Mouse (Mus musculus): ENCODE measurements around the gene Barx1. TPM values are rescaled to one million over a fixed set of nuclear protein-coding genes. Genes with fewer than 3 reads are reported as not detected.
A peak's percentile ranks its signal among the peaks of the same experiment; 100 is the strongest.

Gene Barx1
- 0.44 and 1.5 TPM in 2 replicates for polyA plus RNA-seq (2015; fragmentation: Nextera tagmentation; extraction: Ambion mirVana)

- no peak for ATAC-seq (ENCODE audit: extremely low read depth, insufficient number of reproducible peaks, low FRiP score, low TSS enrichment)
- peaks cover 41% of the 10 kb centered on the region for H3K4me1 ChIP-seq
- H3K9me3 ChIP-seq = no peaks in the 10 kb centered on the region
- peaks cover 100% of the 10 kb centered on the region for H3K27me3 ChIP-seq (replicated peaks)
- H3K36me3 ChIP-seq = no peaks in the 10 kb centered on the region
- peak within 1 kb of the TSS; percentile 83 for H3K4me2 ChIP-seq
- peak within 1 kb of the TSS; percentile 73 for H3K9ac ChIP-seq
- WGBS = under 1% methylated on average over 41 of the region's 73 CpGs
- peak within 1 kb of the TSS; percentile 56 for H3K4me3 ChIP-seq
- H3K27ac ChIP-seq (replicated peaks) = no peak within 1 kb of the TSS
These were observed at the start of gene Barx1 for GRCm38 (mm10) chr13:48662431-48663143. Gene Barx1, plus strand, starts transcription at chr13:48662998.

GRCm38 (mm10) chr13:48614525-48614924 lies 48.3 kb upstream of the Barx1 start:
- 85% methylated on average over 2 of the region's 2 CpGs for WGBS
- Histone ChIP-seq H3K36me3 (peaks cover 4% of the 10 kb centered on the region), H3K4me2 (no peak overlapping the region), H3K27me3 (replicated peaks) (no peaks in the 10 kb centered on the region), H3K9me3 (peaks cover 19% of the 10 kb centered on the region), H3K27ac (replicated peaks) (no peak overlapping the region), H3K9ac (no peak overlapping the region), H3K4me3 (no peak overlapping the region), H3K4me1 (no peaks in the 10 kb centered on the region)
- no peak for ATAC-seq (ENCODE audit: extremely low read depth, insufficient number of reproducible peaks, low FRiP score, low TSS enrichment)

- H3K9ac ChIP-seq = no peak overlapping the region
- H3K27ac ChIP-seq (replicated peaks) = no peak overlapping the region
- H3K9me3 ChIP-seq = peaks cover 19% of the 10 kb centered on the region
- H3K4me2 ChIP-seq = no peak overlapping the region
- ATAC-seq (ENCODE audit: extremely low read depth, insufficient number of reproducible peaks, low FRiP score, low TSS enrichment) = no peak
- no peaks in the 10 kb centered on the region for H3K27me3 ChIP-seq (replicated peaks)
- no peaks in the 10 kb centered on the region for H3K4me1 ChIP-seq
- H3K36me3 ChIP-seq = peaks cover 4% of the 10 kb centered on the region
- H3K4me3 ChIP-seq = no peak overlapping the region
These were observed 45.0 kb upstream of the Barx1 start for GRCm38 (mm10) chr13:48617774-48618173.

- 86% methylated on average over 4 of the region's 4 CpGs for WGBS
- Histone ChIP-seq H3K27ac (replicated peaks) (no peak overlapping the region), H3K27me3 (replicated peaks) (no peaks in the 10 kb centered on the region), H3K4me1 (no peaks in the 10 kb centered on the region), H3K9me3 (peaks cover 19% of the 10 kb centered on the region), H3K36me3 (peaks cover 4% of the 10 kb centered on the region), H3K4me2 (no peak overlapping the region), H3K9ac (no peak overlapping the region), H3K4me3 (no peak overlapping the region)
- ATAC-seq (ENCODE audit: extremely low read depth, insufficient number of reproducible peaks, low FRiP score, low TSS enrichment) = no peak
These were observed 43.9 kb upstream of the Barx1 start for GRCm38 (mm10) chr13:48618890-48619289.

GRCm38 (mm10) chr13:48624968-48625398 lies 37.8 kb upstream of the Barx1 start:
- Histone ChIP-seq H3K27me3 (replicated peaks) (peaks cover 9% of the 10 kb centered on the region; the same call in 1 of the 2 replicates), H3K27ac (replicated peaks) (peak overlapping the region; percentile 87), H3K4me3 (peak overlapping the region; percentile 82), H3K4me1 (peaks cover 4% of the 10 kb centered on the region), H3K4me2 (peak overlapping the region; percentile 85), H3K9ac (peak overlapping the region; percentile 92), H3K36me3 (no peaks in the 10 kb centered on the region), H3K9me3 (no peaks in the 10 kb centered on the region)
- 2% methylated on average over 26 of the region's 26 CpGs for WGBS
- ATAC-seq (ENCODE audit: extremely low read depth, insufficient number of reproducible peaks, low FRiP score, low TSS enrichment) = peak; percentile 62

DNA sequence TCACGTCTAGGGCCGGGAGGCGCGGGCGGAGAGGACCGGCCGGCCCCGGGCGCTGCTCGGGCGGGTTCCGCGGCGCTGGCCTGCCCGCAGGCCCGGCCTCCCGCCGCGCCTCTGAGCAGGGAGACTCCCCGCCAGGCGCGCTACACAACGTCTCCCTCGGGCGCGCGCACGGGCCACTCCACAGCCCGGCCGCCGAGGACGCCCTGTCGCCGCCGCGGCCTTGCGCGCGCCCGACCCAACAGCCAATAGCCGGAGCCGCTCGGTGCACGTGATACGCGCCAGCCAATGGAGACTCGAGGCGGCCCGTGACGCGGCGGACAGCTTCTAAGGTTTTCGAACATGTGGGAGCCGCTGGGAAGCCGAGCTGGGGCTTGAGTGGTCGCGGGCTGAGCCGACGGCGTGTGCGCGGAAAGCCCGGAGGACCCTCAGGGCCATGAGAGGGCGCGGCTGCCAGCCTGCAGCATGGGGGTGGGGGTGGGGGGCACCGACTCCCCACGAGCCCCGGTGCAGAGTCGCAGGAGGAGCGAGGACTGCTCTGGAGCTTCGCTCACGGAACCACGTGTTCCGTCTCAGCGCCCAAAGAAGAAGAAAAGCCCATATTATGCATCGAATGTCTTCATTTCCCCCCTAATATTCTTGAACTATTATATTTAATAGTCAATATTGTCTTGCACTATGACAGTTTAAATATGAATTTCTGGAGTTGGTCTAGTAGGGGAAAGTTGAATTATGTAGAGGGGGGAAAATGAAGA lies 37.2 kb upstream of the Barx1 start, which contains the start of gene Ptpdc1:
Ptpdc1 (minus strand) TSS at position 232 of the 752 bp plus-strand sequence.
- H3K27me3 ChIP-seq (replicated peaks) = peaks cover 9% of the 10 kb centered on the region; the same call in 1 of the 2 replicates
- peak within 1 kb of the TSS; percentile 92 for H3K9ac ChIP-seq
- H3K4me2 ChIP-seq = peak within 1 kb of the TSS; percentile 85
- H3K36me3 ChIP-seq = no peaks in the 10 kb centered on the region
- H3K27ac ChIP-seq (replicated peaks) = peak within 1 kb of the TSS; percentile 87
- H3K9me3 ChIP-seq = no peaks in the 10 kb centered on the region
- H3K4me1 ChIP-seq = peaks cover 4% of the 10 kb centered on the region
- peak; percentile 97 for ATAC-seq (ENCODE audit: extremely low read depth, insufficient number of reproducible peaks, low FRiP score, low TSS enrichment)
- 2% methylated on average over 76 of the region's 76 CpGs for WGBS
- H3K4me3 ChIP-seq = peak within 1 kb of the TSS; percentile 82

GRCm38 (mm10) chr13:48631691-48632090 lies 31.1 kb upstream of the Barx1 start:
- Histone ChIP-seq H3K9ac (no peak overlapping the region), H3K4me3 (no peak overlapping the region), H3K27me3 (replicated peaks) (peaks cover 7% of the 10 kb centered on the region; the same call in 1 of the 2 replicates), H3K4me2 (no peak overlapping the region), H3K9me3 (no peaks in the 10 kb centered on the region), H3K27ac (replicated peaks) (no peak overlapping the region), H3K36me3 (no peaks in the 10 kb centered on the region), H3K4me1 (no peaks in the 10 kb centered on the region)
- 69% methylated on average over 5 of the region's 5 CpGs for WGBS
- ATAC-seq (ENCODE audit: extremely low read depth, insufficient number of reproducible peaks, low FRiP score, low TSS enrichment) = no peak

GRCm38 (mm10) chr13:48637706-48638105 lies 25.1 kb upstream of the Barx1 start:
- 38% methylated on average over 2 of the region's 2 CpGs for WGBS
- Histone ChIP-seq H3K36me3 (no peaks in the 10 kb centered on the region), H3K4me2 (no peak overlapping the region), H3K27ac (replicated peaks) (no peak overlapping the region), H3K4me3 (no peak overlapping the region), H3K9ac (no peak overlapping the region), H3K4me1 (no peaks in the 10 kb centered on the region), H3K27me3 (replicated peaks) (peaks cover 3% of the 10 kb centered on the region; the same call in 1 of the 2 replicates), H3K9me3 (no peaks in the 10 kb centered on the region)
- ATAC-seq (ENCODE audit: extremely low read depth, insufficient number of reproducible peaks, low FRiP score, low TSS enrichment) = no peak

DNA sequence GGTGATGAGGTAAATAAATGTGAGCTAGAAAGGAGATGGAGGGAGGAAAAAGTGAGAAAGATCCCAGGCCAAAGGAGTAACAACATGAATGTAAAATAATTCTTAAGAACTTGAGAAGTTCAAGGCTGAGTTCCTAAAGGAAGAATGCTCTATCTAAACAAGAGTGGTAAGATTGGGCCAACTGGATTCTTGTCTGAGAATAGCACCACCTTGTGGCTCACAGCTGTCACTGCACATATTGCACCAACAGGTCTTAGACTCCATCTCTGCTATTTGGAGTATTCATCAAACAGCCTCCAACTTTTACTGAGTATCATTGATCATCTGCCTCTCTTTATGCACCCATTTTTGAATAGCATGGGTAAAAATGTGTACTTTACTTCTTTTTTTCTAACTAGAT lies 23.2 kb upstream of the Barx1 start:
- Histone ChIP-seq H3K27ac (replicated peaks) (no peak overlapping the region), H3K4me1 (no peaks in the 10 kb centered on the region), H3K4me3 (no peak overlapping the region), H3K27me3 (replicated peaks) (peaks cover 6% of the 10 kb centered on the region; the same call in 1 of the 2 replicates), H3K9me3 (no peaks in the 10 kb centered on the region), H3K9ac (no peak overlapping the region), H3K4me2 (no peak overlapping the region), H3K36me3 (no peaks in the 10 kb centered on the region)
- ATAC-seq (ENCODE audit: extremely low read depth, insufficient number of reproducible peaks, low FRiP score, low TSS enrichment) = no peak

DNA sequence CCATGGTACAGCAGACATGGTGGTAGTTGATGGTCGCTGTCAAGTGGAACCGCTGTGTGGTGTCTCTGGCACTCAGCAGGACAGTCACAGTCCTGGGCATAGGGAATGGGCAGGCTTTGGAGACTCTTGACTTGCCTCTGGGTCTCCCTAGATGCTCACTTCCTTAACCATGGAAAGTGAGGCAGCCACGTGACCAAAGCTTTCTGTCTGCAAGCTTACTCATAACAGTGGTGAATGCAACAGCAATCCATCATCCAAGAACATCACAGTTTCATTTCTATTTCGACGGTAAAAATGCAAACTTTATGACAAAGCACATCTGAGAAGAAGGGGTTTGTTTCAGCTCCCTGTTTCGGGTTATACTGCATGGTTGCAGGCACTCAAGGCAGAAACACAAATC lies 19.7 kb upstream of the Barx1 start:
- ATAC-seq (ENCODE audit: extremely low read depth, insufficient number of reproducible peaks, low FRiP score, low TSS enrichment) = no peak
- H3K4me2 ChIP-seq = no peak overlapping the region
- 75% methylated on average over 6 of the region's 6 CpGs for WGBS

GRCm38 (mm10) chr13:48643991-48644390 lies 18.8 kb upstream of the Barx1 start:
- 82% methylated on average over 3 of the region's 3 CpGs for WGBS
- H3K4me2 ChIP-seq = no peak overlapping the region
- no peaks in the 10 kb centered on the region for H3K9me3 ChIP-seq
- peaks cover 2% of the 10 kb centered on the region; the same call in 1 of the 2 replicates for H3K27me3 ChIP-seq (replicated peaks)
- H3K27ac ChIP-seq (replicated peaks) = no peak overlapping the region
- ATAC-seq (ENCODE audit: extremely low read depth, insufficient number of reproducible peaks, low FRiP score, low TSS enrichment) = no peak
- H3K4me3 ChIP-seq = no peak overlapping the region
- no peaks in the 10 kb centered on the region for H3K4me1 ChIP-seq
- no peaks in the 10 kb centered on the region for H3K36me3 ChIP-seq
- H3K9ac ChIP-seq = no peak overlapping the region

More for the DNA sequence above, 19.7 kb upstream of the Barx1 start:
- Histone ChIP-seq H3K9me3 (no peaks in the 10 kb centered on the region), H3K4me1 (no peaks in the 10 kb centered on the region), H3K36me3 (no peaks in the 10 kb centered on the region), H3K27ac (replicated peaks) (no peak overlapping the region), H3K27me3 (replicated peaks) (peaks cover 2% of the 10 kb centered on the region; the same call in 1 of the 2 replicates), H3K4me3 (no peak overlapping the region), H3K9ac (no peak overlapping the region)
